ENCODE assay signal across 19 mouse cellular contexts in the genomic region with DNA sequence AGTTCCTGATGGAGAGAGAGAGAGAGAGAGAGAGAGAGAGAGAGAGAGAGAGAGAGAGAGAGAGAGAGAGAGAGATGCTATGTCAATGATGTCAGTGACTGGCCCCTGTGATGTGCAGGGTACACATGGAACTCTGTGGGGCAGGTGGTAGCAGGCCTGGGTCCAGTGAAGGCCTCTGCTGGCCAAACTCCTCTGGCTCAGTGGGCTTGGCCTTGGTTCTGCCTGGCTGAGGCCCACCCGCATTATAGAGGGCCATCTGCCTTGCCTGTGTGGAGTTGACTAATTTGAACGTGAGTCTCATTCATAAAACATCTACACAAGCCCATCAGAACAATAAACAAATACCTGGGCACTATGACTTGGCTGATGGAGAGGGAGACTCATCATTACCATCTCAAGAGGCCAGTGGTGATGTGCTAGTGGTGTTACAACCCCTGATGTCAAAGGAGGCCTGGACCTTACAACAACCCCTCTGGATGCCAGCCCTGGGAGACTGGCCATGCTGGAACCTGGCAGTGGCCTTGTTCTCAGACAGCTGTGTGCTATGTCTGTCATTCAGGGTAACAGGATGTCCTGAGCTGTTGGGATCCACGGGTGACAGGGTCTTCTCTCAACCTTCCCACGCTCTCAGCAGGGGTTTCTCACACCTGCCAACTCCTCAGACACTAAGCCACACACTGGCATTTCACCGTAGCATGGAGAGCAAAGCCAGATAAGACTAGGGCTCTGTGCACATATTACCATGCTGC.
"Had no signal": no experiment of that assay in that cellular context is flagged by ENCODE, and none has a peak within 500 bp of the region (broad histone marks: within the 10 kb centered on the region; RNA-seq: fewer than 3 reads in every experiment).

No protein-coding gene starts in this region.

- H3K9me3 ChIP-seq: limb, embryonic 12.5 days; liver, embryonic 13.5 days; lung, embryonic 15.5 days; midbrain, embryonic 12.5 days; neural tube, embryonic 13.5 days; stomach, embryonic 15.5 days had no signal

- H3K4me1 ChIP-seq: limb, embryonic 12.5 days; liver, embryonic 13.5 days; lung, embryonic 15.5 days; megakaryocyte, embryonic 14.5 days; stomach, embryonic 15.5 days had no signal

- DNase-seq: kidney, adult 18-20 months; kidney, postnatal 10 days; kidney, postnatal 4 days; liver; liver, embryonic 13.5 days; liver, postnatal 0 days; lung, postnatal 14 days; right cerebral cortex, postnatal 14 days; thymus, adult 2 months; thymus, postnatal 25 days had no signal

- H3K4me2 ChIP-seq: limb, embryonic 12.5 days; liver, embryonic 13.5 days; lung, embryonic 15.5 days; midbrain, embryonic 12.5 days; neural tube, embryonic 13.5 days; stomach, embryonic 15.5 days had no signal

- ATAC-seq: liver, postnatal 0 days had no signal

- H3K27ac ChIP-seq: left cerebral cortex, adult 2 months; limb, embryonic 12.5 days; liver, embryonic 13.5 days; lung, embryonic 15.5 days; macrophage; midbrain, embryonic 12.5 days; neural tube, embryonic 13.5 days; stomach, embryonic 15.5 days had no signal

- H3K4me3 ChIP-seq: layer of hippocampus, adult 2 months; left cerebral cortex, adult 2 months; limb, embryonic 12.5 days; liver, embryonic 13.5 days; lung, embryonic 15.5 days; megakaryocyte, embryonic 14.5 days; midbrain, embryonic 12.5 days; neural tube, embryonic 13.5 days; stomach, embryonic 15.5 days had no signal

- H3K9ac ChIP-seq: limb, embryonic 12.5 days; liver, embryonic 13.5 days; liver, postnatal 0 days; lung, embryonic 15.5 days; midbrain, embryonic 12.5 days; neural tube, embryonic 13.5 days; stomach, embryonic 15.5 days had no signal

- H3K27me3 ChIP-seq: liver, embryonic 13.5 days; lung, embryonic 15.5 days; megakaryocyte, embryonic 14.5 days; midbrain, embryonic 12.5 days; neural tube, embryonic 13.5 days; stomach, embryonic 15.5 days had no signal

- H3K36me3 ChIP-seq: limb, embryonic 12.5 days; liver, embryonic 13.5 days; lung, embryonic 15.5 days; midbrain, embryonic 12.5 days; neural tube, embryonic 13.5 days; stomach, embryonic 15.5 days had no signal
